ENCODE assay signal across 34 mouse cellular contexts in the genomic region with DNA sequence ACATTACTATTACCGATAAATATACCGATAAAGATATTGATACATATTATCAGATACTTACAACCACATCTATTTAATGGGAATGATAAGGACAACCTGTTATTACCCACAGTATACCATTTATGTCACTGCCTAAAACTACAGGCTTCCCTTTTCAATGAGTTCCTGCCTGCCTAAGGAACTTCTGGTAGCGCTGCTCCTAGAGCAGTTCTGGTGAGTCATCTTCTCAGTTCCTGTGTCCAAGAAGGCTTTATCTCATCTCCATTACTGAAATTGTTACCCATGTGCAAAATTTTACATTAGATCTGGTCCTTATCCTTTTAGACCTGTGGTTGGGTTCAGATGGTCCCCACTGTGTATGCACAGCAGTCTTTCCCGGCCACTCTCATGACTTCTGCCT.
"Had no signal": no experiment of that assay in that cellular context is flagged by ENCODE, and none has a peak within 500 bp of the region (broad histone marks: within the 10 kb centered on the region; RNA-seq: fewer than 3 reads in every experiment).

No protein-coding gene starts in this region.

- H3K4me3 ChIP-seq: heart, embryonic 12.5 days; heart, embryonic 13.5 days; heart, embryonic 15.5 days; hindbrain, embryonic 10.5 days; hindbrain, embryonic 12.5 days; hindbrain, embryonic 13.5 days; hindbrain, embryonic 15.5 days; intestine, embryonic 15.5 days; kidney, embryonic 15.5 days; layer of hippocampus, adult 2 months; left cerebral cortex, adult 2 months had no signal

- H3K36me3 ChIP-seq: heart, embryonic 12.5 days; heart, embryonic 13.5 days; heart, embryonic 15.5 days; hindbrain, embryonic 10.5 days; hindbrain, embryonic 12.5 days; hindbrain, embryonic 13.5 days; hindbrain, embryonic 15.5 days; intestine, embryonic 15.5 days; kidney, embryonic 15.5 days had no signal

- H3K4me1 ChIP-seq: heart, embryonic 12.5 days; heart, embryonic 13.5 days; heart, embryonic 15.5 days; hindbrain, embryonic 10.5 days; hindbrain, embryonic 12.5 days; hindbrain, embryonic 13.5 days; hindbrain, embryonic 15.5 days; intestine, embryonic 15.5 days; kidney, embryonic 15.5 days had no signal

- ATAC-seq: hindbrain, embryonic 16.5 days; hindbrain, postnatal 0 days; inflammation-experienced regulatory T-cells, adult 6 months; intestine, embryonic 15.5 days; intestine, embryonic 16.5 days; intestine, postnatal 0 days had no signal

- DNase-seq: heart, postnatal 10 days; heart, postnatal 14 days; heart, postnatal 36 days; heart, postnatal 4 days; kidney, adult 11 months; kidney, adult 18-20 months; kidney, adult 2 months; kidney, adult 8-10 months; kidney, adult 9 months; kidney, postnatal 10 days; kidney, postnatal 14 days; kidney, postnatal 25 days; kidney, postnatal 36 days; kidney, postnatal 4 days; layer of hippocampus, adult 9-11 months; layer of hippocampus, postnatal 36 days had no signal

- H3K9me3 ChIP-seq: heart, embryonic 12.5 days; heart, embryonic 13.5 days; heart, embryonic 15.5 days; hindbrain, embryonic 10.5 days; hindbrain, embryonic 12.5 days; hindbrain, embryonic 13.5 days; hindbrain, embryonic 15.5 days; intestine, embryonic 15.5 days; kidney, embryonic 15.5 days had no signal

- H3K27me3 ChIP-seq: heart, embryonic 12.5 days; heart, embryonic 13.5 days; heart, embryonic 15.5 days; hindbrain, embryonic 12.5 days; hindbrain, embryonic 13.5 days; hindbrain, embryonic 15.5 days; intestine, embryonic 15.5 days; kidney, embryonic 15.5 days had no signal

- H3K27ac ChIP-seq: heart, embryonic 13.5 days; heart, embryonic 15.5 days; hindbrain, embryonic 10.5 days; hindbrain, embryonic 12.5 days; hindbrain, embryonic 13.5 days; hindbrain, embryonic 14.5 days; hindbrain, embryonic 15.5 days; hindbrain, postnatal 0 days; intestine, embryonic 15.5 days; kidney, embryonic 15.5 days; kidney, postnatal 0 days; layer of hippocampus, adult 2 months had no signal
